Mouse (Mus musculus) thymus, adult 2 months (tissue): ENCODE measurements around the gene Mpzl2.

Experiments used
- CTCF ChIP-seq: fragments of 200-500 bp; IDR thresholded peaks from 2 replicates; pipeline ENCODE4 v1.5.1; 2012; ENCODE audit warnings: mild to moderate bottlenecking, control low read depth, low read length, moderate library complexity, borderline replicate concordance; ENCODE audit not compliant: control insufficient read depth, poor library complexity, insufficient read depth; ENCODE audit errors: extremely low read depth
- POLR2A ChIP-seq: fragments of 200-500 bp; IDR thresholded peaks from 2 replicates; pipeline ENCODE4 v1.6.1; 2012; ENCODE audit warnings: mild to moderate bottlenecking, low read length, control low read depth, moderate library complexity; ENCODE audit not compliant: control insufficient read depth, poor library complexity, insufficient read depth; ENCODE audit errors: extremely low read depth

DNA sequence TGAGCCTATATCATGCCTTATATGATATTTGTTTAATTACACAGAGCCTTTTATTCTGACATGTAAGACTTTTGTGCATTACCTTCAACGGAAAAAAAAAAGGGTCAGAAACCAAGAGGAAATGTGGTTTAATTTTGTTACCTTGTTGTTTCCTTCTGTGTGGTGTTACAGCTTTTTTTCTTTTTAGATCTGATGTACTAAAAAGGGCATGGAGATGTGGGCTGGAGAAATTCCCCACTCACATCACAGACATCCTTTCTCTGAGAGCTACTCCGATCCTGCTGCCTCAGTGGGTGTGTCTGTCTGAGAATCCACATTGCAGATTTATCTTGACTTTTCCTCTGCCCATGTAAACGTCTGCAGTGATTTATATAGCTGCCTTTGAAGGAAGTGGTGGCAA is 23.1 kb downstream of the Mpzl2 start:
- TF ChIP-seq POLR2A (no peak), CTCF (no peak)
